Mouse (Mus musculus) lung, embryonic 15.5 days (tissue): ENCODE measurements around the gene Fmnl2. TPM values are rescaled to one million over a fixed set of nuclear protein-coding genes. Genes with fewer than 3 reads are reported as not detected.

Experiments
- ATAC-seq: fragments of 200-750 bp; cut with Nextera tagmentation; 2 replicates; pipeline ENCODE4 v1.8.0; 2017; ENCODE audit warnings: moderate number of reproducible peaks, borderline replicate concordance; ENCODE audit not compliant: low FRiP score, low TSS enrichment; ENCODE audit errors: extremely low read depth
- H3K27ac ChIP-seq: fragments of 300-500 bp; sonication (generic); 2 replicates; pipeline ENCODE4 v1.5.1; 2015; ENCODE audit warnings: moderate library complexity, mild to moderate bottlenecking, inconsistent platforms
- H3K27me3 ChIP-seq: fragments of 300-500 bp; sonication (generic); 2 replicates; pipeline ENCODE4 v1.6.1; 2015; ENCODE audit warnings: inconsistent platforms
- H3K36me3 ChIP-seq: fragments of 300-500 bp; sonication (generic); 2 replicates; pipeline ENCODE4 v1.6.1; 2015; ENCODE audit warnings: inconsistent platforms
- H3K4me1 ChIP-seq: fragments of 300-500 bp; sonication (generic); 2 replicates; pipeline ENCODE4 v1.6.1; 2015; ENCODE audit warnings: inconsistent platforms
- H3K4me2 ChIP-seq: fragments of 300-500 bp; sonication (generic); 2 replicates; pipeline ENCODE4 v1.6.1; 2015; ENCODE audit warnings: inconsistent platforms, mild to moderate bottlenecking, moderate library complexity
- H3K4me3 ChIP-seq: fragments of 300-500 bp; sonication (generic); 2 replicates; pipeline ENCODE4 v1.5.1; 2015; ENCODE audit warnings: mild to moderate bottlenecking, inconsistent platforms
- H3K9ac ChIP-seq: fragments of 300-500 bp; sonication (generic); 2 replicates; pipeline ENCODE4 v1.6.1; 2015; ENCODE audit warnings: inconsistent platforms
- H3K9me3 ChIP-seq: fragments of 300-500 bp; sonication (generic); 2 replicates; pipeline ENCODE4 v1.6.1; 2016; ENCODE audit warnings: inconsistent platforms
- WGBS: fragments of 180-500 bp; shearing (Covaris S2); methylation state at CpG from one replicate; pipeline ENCODE4 v1.1.7; 2015; 5-methylcytosine and 5-hydroxymethylcytosine counted together
- polyA plus RNA-seq: library from polyadenylated mRNA; unstranded; fragments of >200 nt; fragmentation: Nextera tagmentation; extraction: Ambion mirVana; gene quantifications from 2 replicates; pipeline ENCODE4 v1.2.1, GENCODE M21; 2015

Fmnl2 gene
- polyA plus RNA-seq, 1 experiment from 2014 or later = 3.7 TPM

- no peak overlapping the region for H3K4me3 ChIP-seq
- H3K27ac ChIP-seq = no peak overlapping the region
- no peaks in the 10 kb centered on the region for H3K36me3 ChIP-seq
- 30% methylated on average over 3 of the region's 3 CpGs for WGBS
- no peak overlapping the region for H3K4me2 ChIP-seq
- ATAC-seq = no peak
- H3K4me1 ChIP-seq = peaks cover 24% of the 10 kb centered on the region
- no peaks in the 10 kb centered on the region for H3K27me3 ChIP-seq
- H3K9me3 ChIP-seq = no peaks in the 10 kb centered on the region
- no peak overlapping the region for H3K9ac ChIP-seq
Observed at GRCm38 (mm10) chr2:52959982-52960381, 102.3 kb downstream of the Fmnl2 start.

GRCm38 (mm10) chr2:52960697-52961096 is 103.0 kb downstream of the Fmnl2 start:
- no peaks in the 10 kb centered on the region for H3K36me3 ChIP-seq
- WGBS = 45% methylated on average over 2 of the region's 2 CpGs
- ATAC-seq = no peak
- no peaks in the 10 kb centered on the region for H3K9me3 ChIP-seq
- no peak overlapping the region for H3K4me2 ChIP-seq
- no peaks in the 10 kb centered on the region for H3K27me3 ChIP-seq
- H3K4me1 ChIP-seq = peaks cover 21% of the 10 kb centered on the region
- no peak overlapping the region for H3K4me3 ChIP-seq
- H3K27ac ChIP-seq = no peak overlapping the region
- no peak overlapping the region for H3K9ac ChIP-seq

- 72% methylated on average over 1 of the region's 1 CpGs for WGBS
- Histone ChIP-seq H3K9ac (no peak overlapping the region), H3K4me1 (peaks cover 17% of the 10 kb centered on the region), H3K4me2 (no peak overlapping the region), H3K36me3 (no peaks in the 10 kb centered on the region), H3K9me3 (no peaks in the 10 kb centered on the region), H3K4me3 (no peak overlapping the region), H3K27me3 (no peaks in the 10 kb centered on the region), H3K27ac (no peak overlapping the region)
- no peak for ATAC-seq
Observed at GRCm38 (mm10) chr2:52963439-52963838, 105.8 kb downstream of the Fmnl2 start.

GRCm38 (mm10) chr2:52964386-52964928 is 106.8 kb downstream of the Fmnl2 start:
- no peak overlapping the region for H3K27ac ChIP-seq
- no peak overlapping the region for H3K4me2 ChIP-seq
- H3K4me3 ChIP-seq = no peak overlapping the region
- H3K27me3 ChIP-seq = no peaks in the 10 kb centered on the region
- H3K9me3 ChIP-seq = no peaks in the 10 kb centered on the region
- H3K4me1 ChIP-seq = peaks cover 7% of the 10 kb centered on the region; the same call in 1 of the 2 replicates
- H3K9ac ChIP-seq = no peak overlapping the region
- H3K36me3 ChIP-seq = no peaks in the 10 kb centered on the region
- WGBS = 51% methylated on average over 7 of the region's 7 CpGs
- no peak for ATAC-seq

- H3K9me3 ChIP-seq = no peaks in the 10 kb centered on the region
- H3K4me3 ChIP-seq = no peak overlapping the region
- 76% methylated on average over 5 of the region's 5 CpGs for WGBS
- no peak overlapping the region for H3K27ac ChIP-seq
- H3K4me1 ChIP-seq = 0 out of 2 replicates have a peak, but pooled peaks cover 5% of the 10 kb centered on the region
- H3K27me3 ChIP-seq = no peaks in the 10 kb centered on the region
- ATAC-seq = no peak
- no peak overlapping the region for H3K4me2 ChIP-seq
- H3K36me3 ChIP-seq = no peaks in the 10 kb centered on the region
- H3K9ac ChIP-seq = no peak overlapping the region
Observed at GRCm38 (mm10) chr2:52966227-52966626, 108.6 kb downstream of the Fmnl2 start.

- no peak overlapping the region for H3K4me2 ChIP-seq
- no peak overlapping the region for H3K27ac ChIP-seq
- no peaks in the 10 kb centered on the region for H3K27me3 ChIP-seq
- H3K4me3 ChIP-seq = no peak overlapping the region
- no peaks in the 10 kb centered on the region for H3K36me3 ChIP-seq
- ATAC-seq = no peak
- 76% methylated on average over 12 of the region's 12 CpGs for WGBS
- H3K9ac ChIP-seq = no peak overlapping the region
- H3K9me3 ChIP-seq = no peaks in the 10 kb centered on the region
- 0 out of 2 replicates have a peak, but pooled peaks cover 5% of the 10 kb centered on the region for H3K4me1 ChIP-seq
Observed at GRCm38 (mm10) chr2:52966820-52967460, 109.3 kb downstream of the Fmnl2 start.

- no peaks in the 10 kb centered on the region for H3K36me3 ChIP-seq
- no peak overlapping the region for H3K4me2 ChIP-seq
- H3K4me1 ChIP-seq = 0 out of 2 replicates have a peak, but pooled peaks cover 5% of the 10 kb centered on the region
- H3K27ac ChIP-seq = no peak overlapping the region
- H3K27me3 ChIP-seq = no peaks in the 10 kb centered on the region
- WGBS = 89% methylated on average over 5 of the region's 5 CpGs
- ATAC-seq = no peak
- no peaks in the 10 kb centered on the region for H3K9me3 ChIP-seq
- no peak overlapping the region for H3K9ac ChIP-seq
- no peak overlapping the region for H3K4me3 ChIP-seq
Observed at GRCm38 (mm10) chr2:52967461-52967823, 109.8 kb downstream of the Fmnl2 start.

GRCm38 (mm10) chr2:52968884-52969283 is 111.2 kb downstream of the Fmnl2 start:
- no peaks in the 10 kb centered on the region for H3K27me3 ChIP-seq
- no peaks in the 10 kb centered on the region for H3K9me3 ChIP-seq
- no peak overlapping the region for H3K9ac ChIP-seq
- 80% methylated on average over 2 of the region's 2 CpGs for WGBS
- H3K4me1 ChIP-seq = peaks cover 5% of the 10 kb centered on the region; the same call in 1 of the 2 replicates
- H3K36me3 ChIP-seq = no peaks in the 10 kb centered on the region
- no peak for ATAC-seq
- no peak overlapping the region for H3K27ac ChIP-seq
- no peak overlapping the region for H3K4me2 ChIP-seq
- no peak overlapping the region for H3K4me3 ChIP-seq

- Histone ChIP-seq H3K27ac (no peak overlapping the region), H3K9ac (no peak overlapping the region), H3K9me3 (no peaks in the 10 kb centered on the region), H3K4me2 (no peak overlapping the region), H3K27me3 (no peaks in the 10 kb centered on the region), H3K4me1 (peaks cover 7% of the 10 kb centered on the region; the same call in 1 of the 2 replicates), H3K36me3 (no peaks in the 10 kb centered on the region), H3K4me3 (no peak overlapping the region)
- no peak for ATAC-seq
- 91% methylated on average over 6 of the region's 6 CpGs for WGBS
Observed at GRCm38 (mm10) chr2:52974056-52974455, 116.4 kb downstream of the Fmnl2 start.

- no peak for ATAC-seq
- 67% methylated on average over 1 of the region's 1 CpGs for WGBS
- H3K27me3 ChIP-seq = no peaks in the 10 kb centered on the region
Observed at GRCm38 (mm10) chr2:52974776-52975175, 117.1 kb downstream of the Fmnl2 start.

GRCm38 (mm10) chr2:52977921-52978675 is 120.4 kb downstream of the Fmnl2 start:
- no peak overlapping the region for H3K9ac ChIP-seq

More at GRCm38 (mm10) chr2:52974776-52975175, 117.1 kb downstream of the Fmnl2 start:
- no peaks in the 10 kb centered on the region for H3K36me3 ChIP-seq
- no peak overlapping the region for H3K4me3 ChIP-seq
- H3K27ac ChIP-seq = no peak overlapping the region
- H3K4me1 ChIP-seq = peaks cover 13% of the 10 kb centered on the region; the same call in 1 of the 2 replicates
- no peak overlapping the region for H3K9ac ChIP-seq
- no peak overlapping the region for H3K4me2 ChIP-seq
- no peaks in the 10 kb centered on the region for H3K9me3 ChIP-seq

GRCm38 (mm10) chr2:52978796-52979195 is 121.1 kb downstream of the Fmnl2 start:
- Histone ChIP-seq H3K36me3 (no peaks in the 10 kb centered on the region), H3K9me3 (no peaks in the 10 kb centered on the region), H3K4me2 (no peak overlapping the region), H3K27me3 (no peaks in the 10 kb centered on the region), H3K4me3 (no peak overlapping the region), H3K27ac (no peak overlapping the region), H3K4me1 (peaks cover 20% of the 10 kb centered on the region), H3K9ac (no peak overlapping the region)
- no peak for ATAC-seq
- WGBS = 56% methylated on average over 2 of the region's 2 CpGs

More at GRCm38 (mm10) chr2:52977921-52978675, 120.4 kb downstream of the Fmnl2 start:
- H3K27me3 ChIP-seq = no peaks in the 10 kb centered on the region
- H3K4me1 ChIP-seq = peaks cover 20% of the 10 kb centered on the region
- no peak overlapping the region for H3K27ac ChIP-seq
- no peak overlapping the region for H3K4me3 ChIP-seq
- no peaks in the 10 kb centered on the region for H3K36me3 ChIP-seq
- no peak overlapping the region for H3K4me2 ChIP-seq
- no peak for ATAC-seq
- 81% methylated on average over 6 of the region's 6 CpGs for WGBS
- no peaks in the 10 kb centered on the region for H3K9me3 ChIP-seq
